8 mouse cellular contexts compared by ENCODE assay signal in genomic region chr3:30508296-30508929, GRCm38 (mm10). TPM values are rescaled to one million over a fixed set of nuclear protein-coding genes. Genes with fewer than 3 reads are reported as not detected.
DNase-seq lines count a peak whose midpoint lies in the region; ATAC-seq and TF ChIP-seq lines count a peak whose summit lies in the region.

No protein-coding gene starts in this region.

- H3K9me3 ChIP-seq in liver, embryonic 14.5 days (ENCODE audit: control insufficient read depth, low read length), result no peaks in the 10 kb centered on the region
- H3K9me3 ChIP-seq in neural tube, embryonic 11.5 days (ENCODE audit: control insufficient read depth, low read length), result no peaks in the 10 kb centered on the region

- no peak overlapping the region for H3K27ac ChIP-seq in liver, embryonic 14.5 days
- peak overlapping the region; percentile 78 for H3K27ac ChIP-seq in neural tube, embryonic 11.5 days (ENCODE audit: low read depth, low read length)

- peaks cover 81% of the 10 kb centered on the region for H3K27me3 ChIP-seq in liver, embryonic 14.5 days (ENCODE audit: control insufficient read depth, insufficient read depth, low read length)
- H3K27me3 ChIP-seq in neural tube, embryonic 11.5 days (ENCODE audit: control insufficient read depth, insufficient read depth, low read length), result peaks cover 53% of the 10 kb centered on the region

- H3K4me2 ChIP-seq in liver, embryonic 14.5 days (ENCODE audit: low read depth), result peak overlapping the region; percentile 63
- peak overlapping the region; percentile 58 for H3K4me2 ChIP-seq in neural tube, embryonic 11.5 days (ENCODE audit: low read depth)

- under 1% methylated on average over 70 of the region's 73 CpGs for WGBS in liver, embryonic 14.5 days (ENCODE audit: insufficient replicate concordance)
- WGBS in neural tube, embryonic 11.5 days, result under 1% methylated on average over 45 of the region's 73 CpGs

- peak overlapping the region; percentile 31 to 43 for H3K4me3 ChIP-seq in liver, embryonic 14.5 days (ENCODE audit: insufficient read depth in 1 of 2, low read depth in 2 of 2, low read length in 2 of 2)
- peak overlapping the region; percentile 60 for H3K4me3 ChIP-seq in neural tube, embryonic 11.5 days (ENCODE audit: low read depth, low read length)

- TF ChIP-seq CTCF in liver, embryonic 14.5 days (IDR thresholded peaks at IDR 0.05; ENCODE audit: low read depth), result peak; percentile 15; the same call in 1 of the 2 replicates

- H3K9ac ChIP-seq in liver, embryonic 14.5 days (replicated peaks), result no peak overlapping the region
- peak overlapping the region; percentile 68 for H3K9ac ChIP-seq in neural tube, embryonic 11.5 days (ENCODE audit: low read length)

- intact Hi-C loops in gastrocnemius, postnatal 36 days (cut with DNase I), result no loop called here

- DNase-seq in layer of hippocampus, postnatal 10 days (ENCODE audit: low spot score in 2 of 2), result peak; percentile 28 to 59
- DNase-seq in layer of hippocampus, adult 9-11 months, result no peak
- peak; percentile 5 for DNase-seq in c-Kit-positive CD71-positive TER-119-positive erythroid progenitor cells, embryonic 14.5 days (ENCODE audit: low spot score)
- DNase-seq in gastrocnemius, postnatal 36 days, result peak; percentile 64 to 65
- DNase-seq in induced T-regulatory cell, adult 2 months (ENCODE audit: low read depth), result peak; percentile 32
- peak in 1 of 3 experiments; percentile 13 for DNase-seq in liver, embryonic 14.5 days (ENCODE audit: low read depth in 3 of 3, low spot score in 3 of 3)
- peak; percentile 88 for DNase-seq in neural tube, embryonic 11.5 days (ENCODE audit: low spot score)
- DNase-seq in urinary bladder, postnatal 25 days (ENCODE audit: low spot score), result peak; percentile 73

- no peaks in the 10 kb centered on the region for H3K4me1 ChIP-seq in liver, embryonic 14.5 days (replicated peaks; ENCODE audit: control insufficient read depth in 2 of 2, insufficient read depth in 2 of 2, low read length in 1 of 2)
- H3K4me1 ChIP-seq in neural tube, embryonic 11.5 days (ENCODE audit: control insufficient read depth, insufficient read depth, low read length), result peaks cover 12% of the 10 kb centered on the region

- no peak for TF ChIP-seq EP300 in liver, embryonic 14.5 days (IDR thresholded peaks at IDR 0.05; ENCODE audit: low read depth)

- H3K36me3 ChIP-seq in liver, embryonic 14.5 days (replicated peaks; ENCODE audit: control insufficient read depth, insufficient read depth, low read depth), result no peaks in the 10 kb centered on the region
- no peaks in the 10 kb centered on the region for H3K36me3 ChIP-seq in neural tube, embryonic 11.5 days (ENCODE audit: control insufficient read depth, insufficient read depth, low read length)

- ATAC-seq in liver, embryonic 14.5 days (ENCODE audit: insufficient read depth), result peak; percentile 66
- peak; percentile 80 for ATAC-seq in neural tube, embryonic 11.5 days (ENCODE audit: insufficient read depth, low FRiP score, low TSS enrichment)

RNA-seq across cellular contexts. Expression of gene Mecom, which starts 39.4 kb away (rescaled TPM):
- total RNA-seq in layer of hippocampus, postnatal 10 days (2021), result 1 to 10 TPM; 6.5 to 6.8 TPM
- total RNA-seq in gastrocnemius, postnatal 36 days (2021), result 1 to 10 TPM; 4.9 to 7.0 TPM
- 0.56 and 0.75 TPM in 2 replicates for polyA plus RNA-seq in liver, embryonic 14.5 days (2012; rRNA removed)
- polyA plus RNA-seq in liver, embryonic 14.5 days (2014; fragmentation: Nextera tagmentation; extraction: Ambion mirVana), result 0.66 and 0.67 TPM in 2 replicates
- 31.8 and 32.1 TPM in 2 replicates for polyA plus RNA-seq in neural tube, embryonic 11.5 days (2014; fragmentation: Nextera tagmentation; extraction: Ambion mirVana)
